Comparison of ENCODE assay signal across 9 mouse cellular contexts in genomic region chr14:55763166-55763565, GRCm38 (mm10). TPM values are rescaled to one million over a fixed set of nuclear protein-coding genes. Genes with fewer than 3 reads are reported as not detected.
DNase-seq lines count a peak whose midpoint lies in the region; ATAC-seq and TF ChIP-seq lines count a peak whose summit lies in the region.
"Had no signal": no experiment of that assay in that cellular context is flagged by ENCODE, and none has a peak within 500 bp of the region (broad histone marks: within the 10 kb centered on the region; RNA-seq: fewer than 3 reads in every experiment).

No protein-coding gene starts in this region.

- WGBS in intestine, embryonic 14.5 days: 59% methylated on average over 7 of the region's 7 CpGs
- WGBS in intestine, postnatal 0 days: 59% methylated on average over 7 of the region's 7 CpGs
- WGBS in heart, embryonic 16.5 days: 25% methylated on average over 7 of the region's 7 CpGs
- WGBS in lung, embryonic 16.5 days: 44% methylated on average over 7 of the region's 7 CpGs
- WGBS in forebrain, embryonic 12.5 days: 71% methylated on average over 7 of the region's 7 CpGs

- no peak for ATAC-seq in intestine, embryonic 14.5 days (replicated peaks; ENCODE audit: low FRiP score, low TSS enrichment, low read depth)
- no peak for ATAC-seq in intestine, postnatal 0 days
- ATAC-seq in heart, embryonic 16.5 days (replicated peaks; ENCODE audit: extremely low read depth, insufficient read depth, low FRiP score): no peak
- 0 out of 2 replicates have a peak, but pooled peaks have one; percentile 16 for ATAC-seq in lung, embryonic 16.5 days (ENCODE audit: low read depth)
- ATAC-seq in megakaryocyte progenitor cell, adult 5-6 weeks (replicated peaks; ENCODE audit: poor library complexity): no peak
- no peak for ATAC-seq in forebrain, embryonic 12.5 days (ENCODE audit: low FRiP score)

- DNase-seq in intestine, embryonic 14.5 days (ENCODE audit: low spot score): no peak
- peak; percentile 35 for DNase-seq in adipocyte (ENCODE audit: low spot score)
- no peak for DNase-seq in layer of hippocampus, adult 8-10 months (ENCODE audit: low spot score in 2 of 2)

- no peak overlapping the region for H3K27ac ChIP-seq in intestine, embryonic 14.5 days (ENCODE audit: low read depth)
- no peak overlapping the region for H3K27ac ChIP-seq in intestine, postnatal 0 days (ENCODE audit: low read depth, low read length)
- H3K27ac ChIP-seq in heart, embryonic 16.5 days (ENCODE audit: low read length): 0 out of 2 replicates have a peak overlapping the region, but pooled peaks have one; percentile 43
- 0 out of 2 replicates have a peak overlapping the region, but pooled peaks have one; percentile 9 for H3K27ac ChIP-seq in lung, embryonic 16.5 days (ENCODE audit: low read length)
- H3K27ac ChIP-seq in forebrain, embryonic 12.5 days: no peak overlapping the region

- H3K4me3 ChIP-seq in intestine, embryonic 14.5 days (ENCODE audit: low read depth, low read length): no peak overlapping the region
- no peak overlapping the region for H3K4me3 ChIP-seq in intestine, postnatal 0 days (ENCODE audit: low read depth, low read length)
- no peak overlapping the region for H3K4me3 ChIP-seq in heart, embryonic 16.5 days (ENCODE audit: low read length)
- no peak overlapping the region for H3K4me3 ChIP-seq in lung, embryonic 16.5 days (ENCODE audit: low read length)
- no peak overlapping the region for H3K4me3 ChIP-seq in forebrain, embryonic 12.5 days (replicated peaks)

- no peaks in the 10 kb centered on the region for H3K36me3 ChIP-seq in intestine, embryonic 14.5 days (ENCODE audit: control insufficient read depth, insufficient read depth, low read length)
- H3K36me3 ChIP-seq in intestine, postnatal 0 days (ENCODE audit: control insufficient read depth, insufficient read depth): no peaks in the 10 kb centered on the region
- H3K36me3 ChIP-seq in heart, embryonic 16.5 days (ENCODE audit: control insufficient read depth, insufficient read depth): no peaks in the 10 kb centered on the region
- H3K36me3 ChIP-seq in lung, embryonic 16.5 days (ENCODE audit: control insufficient read depth, insufficient read depth, low read length): no peaks in the 10 kb centered on the region
- H3K36me3 ChIP-seq in forebrain, embryonic 12.5 days (replicated peaks): no peaks in the 10 kb centered on the region

- H3K4me1 ChIP-seq in intestine, embryonic 14.5 days (replicated peaks; ENCODE audit: control insufficient read depth, insufficient read depth, low read length): no peaks in the 10 kb centered on the region; the same call in 1 of the 2 replicates
- peaks cover 5% of the 10 kb centered on the region; the same call in 1 of the 2 replicates for H3K4me1 ChIP-seq in intestine, postnatal 0 days (replicated peaks; ENCODE audit: control insufficient read depth, insufficient read depth, low read length)
- peaks cover 16% of the 10 kb centered on the region for H3K4me1 ChIP-seq in heart, embryonic 16.5 days (ENCODE audit: control insufficient read depth, insufficient read depth, low read length)
- H3K4me1 ChIP-seq in lung, embryonic 16.5 days (replicated peaks; ENCODE audit: control insufficient read depth, insufficient read depth, low read length): peaks cover 17% of the 10 kb centered on the region
- peaks cover 22% of the 10 kb centered on the region for H3K4me1 ChIP-seq in forebrain, embryonic 12.5 days

- peaks cover 17% of the 10 kb centered on the region for H3K27me3 ChIP-seq in intestine, embryonic 14.5 days (replicated peaks; ENCODE audit: control insufficient read depth, insufficient read depth, low read length)
- H3K27me3 ChIP-seq in intestine, postnatal 0 days (replicated peaks; ENCODE audit: control insufficient read depth, insufficient read depth, low read length): peaks cover 9% of the 10 kb centered on the region; the same call in 1 of the 2 replicates
- H3K27me3 ChIP-seq in heart, embryonic 16.5 days (ENCODE audit: control insufficient read depth, insufficient read depth, low read length): peaks cover 19% of the 10 kb centered on the region
- peaks cover 14% of the 10 kb centered on the region for H3K27me3 ChIP-seq in lung, embryonic 16.5 days (ENCODE audit: control insufficient read depth, insufficient read depth, low read depth, low read length)
- peaks cover 77% of the 10 kb centered on the region for H3K27me3 ChIP-seq in forebrain, embryonic 12.5 days

- H3K4me2 ChIP-seq in intestine, embryonic 14.5 days (ENCODE audit: low read length): peak overlapping the region; percentile 99; the same call in 1 of the 2 replicates
- H3K4me2 ChIP-seq in intestine, postnatal 0 days (replicated peaks; ENCODE audit: low read depth): no peak overlapping the region
- H3K4me2 ChIP-seq in heart, embryonic 16.5 days (ENCODE audit: low read depth, low read length): no peak overlapping the region; the same call in 1 of the 2 replicates
- no peak overlapping the region for H3K4me2 ChIP-seq in lung, embryonic 16.5 days (ENCODE audit: low read depth, low read length)
- H3K4me2 ChIP-seq in forebrain, embryonic 12.5 days: no peak overlapping the region

- TF ChIP-seq CTCF in intestine, postnatal 0 days (IDR thresholded peaks at IDR 0.05; ENCODE audit: low read depth): no peak

- H3K9ac ChIP-seq in intestine, embryonic 14.5 days (ENCODE audit: low read length): no peak overlapping the region
- no peak overlapping the region for H3K9ac ChIP-seq in intestine, postnatal 0 days (ENCODE audit: low read depth, low read length)
- H3K9ac ChIP-seq in heart, embryonic 16.5 days (ENCODE audit: low read length): no peak overlapping the region
- H3K9ac ChIP-seq in lung, embryonic 16.5 days (ENCODE audit: low read length): peak overlapping the region; percentile 37; the same call in 1 of the 2 replicates
- no peak overlapping the region for H3K9ac ChIP-seq in forebrain, embryonic 12.5 days

- H3K9me3 ChIP-seq in intestine, embryonic 14.5 days (ENCODE audit: control insufficient read depth, low read length): no peaks in the 10 kb centered on the region
- no peaks in the 10 kb centered on the region for H3K9me3 ChIP-seq in intestine, postnatal 0 days (ENCODE audit: control insufficient read depth)
- no peaks in the 10 kb centered on the region for H3K9me3 ChIP-seq in heart, embryonic 16.5 days (replicated peaks; ENCODE audit: control insufficient read depth, low read length)
- no peaks in the 10 kb centered on the region for H3K9me3 ChIP-seq in lung, embryonic 16.5 days (ENCODE audit: control insufficient read depth, low read length)
- no peaks in the 10 kb centered on the region for H3K9me3 ChIP-seq in forebrain, embryonic 12.5 days

RNA-seq across cellular contexts. Expression of gene Ltb4r2, which starts 1.9 kb away (rescaled TPM):
- 0.08 and 0.65 TPM in 2 replicates for polyA plus RNA-seq in intestine, embryonic 14.5 days (2014; fragmentation: Nextera tagmentation; extraction: Ambion mirVana)
- polyA plus RNA-seq in intestine, postnatal 0 days (2015; fragmentation: Nextera tagmentation; extraction: Ambion mirVana): 6.7 and 9.0 TPM in 2 replicates
- 0.20 and 0.32 TPM in 2 replicates for polyA plus RNA-seq in heart, embryonic 16.5 days (2015; fragmentation: Nextera tagmentation; extraction: Ambion mirVana)
- 0.20 and 0.23 TPM in 2 replicates for polyA plus RNA-seq in lung, embryonic 16.5 days (2015; fragmentation: Nextera tagmentation; extraction: Ambion mirVana)
- 0.39 and 0.44 TPM in 2 replicates for total RNA-seq in megakaryocyte progenitor cell, adult 5-6 weeks (2015)
- total RNA-seq in megakaryocyte progenitor cell, adult 5-6 weeks (2017): 0.47 and 0.62 TPM in 2 replicates
- total RNA-seq in layer of hippocampus, adult 8-10 months (2022): under 1 TPM in 3 of 4 experiments, not detected in 1; 0.16 to 0.23 (median 0.22) TPM
- polyA plus RNA-seq in forebrain, embryonic 12.5 days (2016; fragmentation: Nextera tagmentation; extraction: Ambion mirVana): 0.20 and 0.41 TPM in 2 replicates
- polyA plus RNA-seq: G1E had no signal

RNA-seq across cellular contexts. Expression of gene Ltb4r1, which starts 2.6 kb away (rescaled TPM):
- polyA plus RNA-seq in intestine, embryonic 14.5 days (2014; fragmentation: Nextera tagmentation; extraction: Ambion mirVana): 0.30 and 0.38 TPM in 2 replicates
- polyA plus RNA-seq in intestine, postnatal 0 days (2015; fragmentation: Nextera tagmentation; extraction: Ambion mirVana): 3.8 and 4.1 TPM in 2 replicates
- polyA plus RNA-seq in heart, embryonic 16.5 days (2015; fragmentation: Nextera tagmentation; extraction: Ambion mirVana): 0.59 and 0.66 TPM in 2 replicates
- polyA plus RNA-seq in lung, embryonic 16.5 days (2015; fragmentation: Nextera tagmentation; extraction: Ambion mirVana): 2.6 and 3.5 TPM in 2 replicates
- total RNA-seq in megakaryocyte progenitor cell, adult 5-6 weeks (2015): 18.5 and 19.9 TPM in 2 replicates
- 31.4 and 42.4 TPM in 2 replicates for total RNA-seq in megakaryocyte progenitor cell, adult 5-6 weeks (2017)
- under 1 TPM in 1 of 4 experiments, not detected in 3; 0.32 TPM for total RNA-seq in layer of hippocampus, adult 8-10 months (2022)
- 0.13 and 0.19 TPM in 2 replicates for polyA plus RNA-seq in forebrain, embryonic 12.5 days (2016; fragmentation: Nextera tagmentation; extraction: Ambion mirVana)

RNA-seq across cellular contexts. Expression of gene Cideb, which starts 4.9 kb away (rescaled TPM):
- polyA plus RNA-seq in intestine, embryonic 14.5 days (2014; fragmentation: Nextera tagmentation; extraction: Ambion mirVana): 5.4 and 8.1 TPM in 2 replicates
- polyA plus RNA-seq in intestine, postnatal 0 days (2015; fragmentation: Nextera tagmentation; extraction: Ambion mirVana): 366 and 385 TPM in 2 replicates
- 1.3 and 1.8 TPM in 2 replicates for polyA plus RNA-seq in heart, embryonic 16.5 days (2015; fragmentation: Nextera tagmentation; extraction: Ambion mirVana)
- 1.0 and 1.5 TPM in 2 replicates for polyA plus RNA-seq in lung, embryonic 16.5 days (2015; fragmentation: Nextera tagmentation; extraction: Ambion mirVana)
- total RNA-seq in megakaryocyte progenitor cell, adult 5-6 weeks (2015): 0.20 and 0.77 TPM in 2 replicates
- 0.51 TPM in 1 of 2 replicates, not detected in the other for total RNA-seq in megakaryocyte progenitor cell, adult 5-6 weeks (2017)
- 1 to 10 TPM; 1.4 to 3.0 (median 1.7) TPM for total RNA-seq in layer of hippocampus, adult 8-10 months (2022)
- polyA plus RNA-seq in forebrain, embryonic 12.5 days (2016; fragmentation: Nextera tagmentation; extraction: Ambion mirVana): 0.40 TPM in 1 of 2 replicates, not detected in the other
- polyA plus RNA-seq: G1E had no signal

RNA-seq across cellular contexts. Expression of gene Nop9, which starts 17.7 kb away (rescaled TPM):
- 42.8 and 45.0 TPM in 2 replicates for polyA plus RNA-seq in intestine, embryonic 14.5 days (2014; fragmentation: Nextera tagmentation; extraction: Ambion mirVana)
- 14.4 and 14.9 TPM in 2 replicates for polyA plus RNA-seq in intestine, postnatal 0 days (2015; fragmentation: Nextera tagmentation; extraction: Ambion mirVana)
- 21.5 and 22.7 TPM in 2 replicates for polyA plus RNA-seq in heart, embryonic 16.5 days (2015; fragmentation: Nextera tagmentation; extraction: Ambion mirVana)
- polyA plus RNA-seq in lung, embryonic 16.5 days (2015; fragmentation: Nextera tagmentation; extraction: Ambion mirVana): 32.6 and 37.8 TPM in 2 replicates
- 25.6 and 26.5 TPM in 2 replicates for total RNA-seq in megakaryocyte progenitor cell, adult 5-6 weeks (2015)
- 27.8 and 32.2 TPM in 2 replicates for total RNA-seq in megakaryocyte progenitor cell, adult 5-6 weeks (2017)
- total RNA-seq in layer of hippocampus, adult 8-10 months (2022): 10 to 100 TPM; 11.8 to 14.0 (median 13.1) TPM
- 47.9 and 52.0 TPM in 2 replicates for polyA plus RNA-seq in forebrain, embryonic 12.5 days (2016; fragmentation: Nextera tagmentation; extraction: Ambion mirVana)

RNA-seq across cellular contexts. Expression of gene Dhrs1, which starts 17.7 kb away (rescaled TPM):
- polyA plus RNA-seq in intestine, embryonic 14.5 days (2014; fragmentation: Nextera tagmentation; extraction: Ambion mirVana): 81.9 and 84.3 TPM in 2 replicates
- 466 and 476 TPM in 2 replicates for polyA plus RNA-seq in intestine, postnatal 0 days (2015; fragmentation: Nextera tagmentation; extraction: Ambion mirVana)
- 71.1 and 76.3 TPM in 2 replicates for polyA plus RNA-seq in heart, embryonic 16.5 days (2015; fragmentation: Nextera tagmentation; extraction: Ambion mirVana)
- polyA plus RNA-seq in lung, embryonic 16.5 days (2015; fragmentation: Nextera tagmentation; extraction: Ambion mirVana): 88.5 and 95.0 TPM in 2 replicates
- total RNA-seq in megakaryocyte progenitor cell, adult 5-6 weeks (2015): 45.7 and 50.9 TPM in 2 replicates
- total RNA-seq in megakaryocyte progenitor cell, adult 5-6 weeks (2017): 11.5 and 30.2 TPM in 2 replicates
- 100 to 1,000 TPM in 3 of 4 experiments, 10 to 100 TPM in 1; 86.6 to 148 (median 116) TPM for total RNA-seq in layer of hippocampus, adult 8-10 months (2022)
- polyA plus RNA-seq in forebrain, embryonic 12.5 days (2016; fragmentation: Nextera tagmentation; extraction: Ambion mirVana): 68.8 and 74.1 TPM in 2 replicates

Comparison
In these comparisons a context has a peak if more than half of its experiments do, and no peak if none do; other contexts are left out.
1. RNA of gene Cideb, which starts 4.9 kb away (polyA plus RNA-seq): 366 to 385 TPM in intestine, postnatal 0 days; 5.4 to 8.1 TPM in intestine, embryonic 14.5 days, 1.3 to 1.8 TPM in heart, embryonic 16.5 days, 1.0 to 1.5 TPM in lung, embryonic 16.5 days and 0.40 TPM in forebrain, embryonic 12.5 days; every median in the first group is over 10 times any median in the second.
2. H3K27ac ChIP-seq: peak in heart, embryonic 16.5 days (single experiment) and lung, embryonic 16.5 days (single experiment); none in intestine, embryonic 14.5 days (single experiment), intestine, postnatal 0 days (single experiment) and forebrain, embryonic 12.5 days (single experiment).